In genomic region chr2:8214751-8215150, GRCm38 (mm10) we compare ENCODE assay signal across 25 mouse cellular contexts.
DNase-seq lines count a peak whose midpoint lies in the region; ATAC-seq and TF ChIP-seq lines count a peak whose summit lies in the region.
"Had no signal": no experiment of that assay in that cellular context is flagged by ENCODE, and none has a peak within 500 bp of the region (broad histone marks: within the 10 kb centered on the region; RNA-seq: fewer than 3 reads in every experiment).

No protein-coding gene starts in this region.

- TF ChIP-seq CTCF in left cerebral cortex, adult 2 months (IDR thresholded peaks at IDR 0.05) = no peak

- ATAC-seq in frontal cortex, adult (ENCODE audit: low TSS enrichment) = peak; percentile 80; the same call in 1 of the 2 replicates
- ATAC-seq: activated CD4-positive, CD25-positive, alpha-beta regulatory T cell, adult 4 months; CD4-positive, CD25-positive, alpha-beta regulatory T cell, adult 4 months; forebrain, embryonic 13.5 days; forebrain, embryonic 15.5 days; forebrain, postnatal 0 days; Patski had no signal

- intact Hi-C loops in left cerebral cortex, adult 2 months (cut with DNase I) = no loop called here

- DNase-seq in frontal cortex, postnatal 25 days (ENCODE audit: low spot score in 2 of 2) = no peak
- DNase-seq in left cerebral cortex, adult 2 months (ENCODE audit: extremely low spot score in 1 of 2, low spot score in 2 of 2) = no peak
- no peak for DNase-seq in left cerebral cortex, adult 11 months (ENCODE audit: low spot score)
- DNase-seq in brain, adult 2 months (ENCODE audit: low read depth, low spot score) = peak; percentile 49
- DNase-seq: adrenal gland, adult 8-10 months; adrenal gland, postnatal 14 days; adrenal gland, postnatal 36 days; B cell, adult 2 months; cerebellum, adult 11 months; cerebellum, adult 18-20 months; cerebellum, adult 8-10 months; cerebellum, adult 9-11 months; cerebellum, postnatal 14 days; cerebellum, postnatal 36 days; embryo, embryonic 11 days; forebrain, postnatal 0 days had no signal

- peak overlapping the region; percentile 32; the same call in 1 of the 2 replicates for H3K27ac ChIP-seq in left cerebral cortex, adult 2 months
- H3K27ac ChIP-seq: embryonic facial prominence, embryonic 13.5 days; embryonic facial prominence, embryonic 15.5 days; forebrain, embryonic 13.5 days; forebrain, embryonic 15.5 days had no signal

- no peak overlapping the region for H3K4me3 ChIP-seq in left cerebral cortex, adult 2 months
- H3K4me3 ChIP-seq: embryonic facial prominence, embryonic 13.5 days; embryonic facial prominence, embryonic 15.5 days; erythroblast, embryonic 14.5 days; forebrain, embryonic 13.5 days; forebrain, embryonic 15.5 days had no signal
